Mouse (Mus musculus): ENCODE measurements around the gene Myh9.

The Myh9 gene

DNA sequence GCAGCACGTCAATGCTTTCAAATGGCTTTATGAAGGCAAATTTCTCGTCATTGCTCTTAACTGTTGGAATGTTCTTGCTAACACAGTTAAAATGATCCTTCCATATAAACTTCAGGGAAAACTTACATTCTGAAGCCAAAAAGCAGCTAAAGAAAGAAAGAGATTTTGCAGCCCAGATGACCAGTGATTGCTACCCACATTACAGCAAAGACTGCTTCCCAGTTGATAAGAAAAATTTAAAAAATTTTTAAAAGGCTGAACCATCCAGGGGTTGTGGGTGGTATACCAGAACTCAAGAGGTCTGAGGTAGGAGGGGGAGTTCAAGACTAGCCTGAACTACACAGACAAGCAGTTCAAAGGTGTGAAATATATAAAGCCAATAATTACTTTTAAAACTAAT is 1.1 kb upstream of the Myh9 start:
- no peak for DNase-seq (ENCODE audit: low read depth, low spot score)

DNA sequence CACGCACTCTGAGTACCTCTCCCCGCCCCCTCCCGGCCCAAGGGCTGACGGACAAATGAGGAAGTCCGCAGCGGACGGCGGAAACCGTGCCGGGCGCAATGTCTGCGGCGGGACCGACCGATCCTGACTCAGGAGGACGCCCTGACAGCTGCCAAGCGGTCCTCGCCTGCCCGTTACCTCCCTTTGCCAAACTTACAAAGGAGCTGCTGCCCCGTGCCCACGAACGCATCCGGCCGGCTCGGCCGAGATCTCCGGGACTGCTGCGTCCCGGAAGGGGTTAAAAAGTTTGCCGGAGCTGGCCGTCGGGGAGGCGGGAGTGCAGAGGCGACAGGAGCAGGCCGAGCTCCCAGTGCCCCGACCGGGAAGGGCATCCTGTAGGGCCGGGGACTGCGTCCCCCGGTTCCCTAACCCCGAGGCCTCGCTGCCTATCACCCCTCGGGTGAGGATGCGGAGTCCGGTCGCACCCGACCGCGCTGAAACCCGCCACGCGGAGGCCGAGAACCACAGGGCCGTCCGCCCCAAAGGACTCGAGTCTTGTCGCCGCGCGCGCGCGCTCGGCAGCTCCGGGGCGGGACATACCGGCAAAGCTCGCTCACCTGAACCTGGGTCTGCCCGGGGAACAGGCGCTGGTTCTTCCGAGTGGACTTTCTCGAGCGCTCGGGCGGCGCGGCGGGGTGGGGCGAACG is 471 bp downstream of the Myh9 start:
- no peak for DNase-seq (ENCODE audit: low read depth, low spot score)

DNA sequence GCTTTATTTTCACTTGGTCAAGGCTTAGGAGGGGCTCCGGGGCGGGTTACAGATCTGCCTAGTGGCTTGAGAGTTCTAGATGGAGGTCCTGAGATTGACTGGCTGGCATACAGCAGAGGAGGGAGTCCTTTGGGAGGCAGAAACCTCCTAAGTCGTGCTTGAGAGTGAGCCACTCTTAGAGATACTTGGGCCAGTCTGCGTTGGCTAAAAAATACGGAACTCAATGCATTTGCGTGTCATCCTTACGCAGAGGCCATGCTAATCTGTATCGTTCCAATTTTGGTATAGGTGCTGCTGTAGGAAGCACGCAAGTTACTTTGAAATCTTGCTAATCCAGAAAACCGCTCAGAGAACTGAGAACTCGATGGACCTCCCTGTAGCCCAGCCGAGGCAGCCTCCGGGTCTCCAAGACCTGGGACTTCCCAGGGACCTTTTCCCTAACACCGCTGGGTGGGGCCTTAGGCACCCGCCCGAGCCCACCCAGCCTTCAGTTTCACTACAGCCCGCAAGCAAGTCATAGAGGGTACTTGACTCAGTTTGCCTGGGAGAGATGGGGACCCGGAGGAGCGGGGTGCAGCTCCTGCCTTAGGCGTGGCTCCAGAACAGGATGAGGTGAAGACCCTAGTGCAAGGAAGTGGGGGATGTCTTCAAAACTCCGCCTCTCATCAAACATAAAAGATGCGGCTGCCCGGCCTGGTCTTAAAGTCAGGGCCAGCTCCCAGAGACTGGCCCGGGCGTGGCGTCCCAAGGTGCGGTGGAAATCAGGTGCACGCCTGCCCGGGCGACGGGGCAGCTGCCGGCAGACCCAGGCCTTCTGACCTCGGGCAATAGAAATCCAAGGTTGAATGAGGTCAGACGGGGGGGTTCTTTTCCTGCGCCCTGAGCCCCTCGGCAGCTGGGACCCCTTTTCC is 1.3 kb downstream of the Myh9 start:
- DNase-seq (ENCODE audit: low read depth, low spot score), result no peak

DNA sequence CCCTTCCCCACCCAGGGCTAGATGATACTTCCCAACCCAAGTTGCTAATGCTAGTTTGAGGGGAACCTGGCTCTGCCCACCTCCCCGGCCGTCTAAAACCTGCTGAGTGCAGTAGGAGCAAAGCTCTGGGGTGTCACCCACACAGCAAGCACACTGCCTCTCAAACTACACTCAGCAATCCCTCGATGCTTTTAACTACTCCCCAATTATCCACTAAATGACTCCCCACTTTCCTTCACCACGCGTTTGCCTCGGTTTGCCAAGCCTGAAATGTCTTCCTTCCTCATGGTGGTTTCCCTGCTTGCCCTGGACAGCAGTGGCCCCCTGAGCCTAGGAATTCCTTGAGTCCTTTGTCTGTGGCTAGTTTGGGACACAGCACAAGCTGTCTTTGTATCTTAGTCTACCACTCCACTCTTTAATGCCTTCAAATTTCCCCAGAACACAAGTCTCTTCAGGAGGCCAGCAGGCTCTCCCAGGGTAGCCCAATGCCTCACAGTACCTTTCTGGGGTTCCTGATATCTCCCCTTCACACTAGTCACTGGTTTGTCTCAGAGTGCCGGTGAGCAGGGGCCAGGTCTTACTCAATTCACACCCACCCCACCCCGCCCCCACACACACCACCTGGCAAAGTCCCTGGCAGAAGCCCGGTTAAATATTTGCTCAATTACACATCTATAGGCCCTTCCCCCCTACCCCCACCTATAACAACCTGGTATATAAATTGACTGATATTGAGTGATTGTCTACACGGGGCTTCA is 2.3 kb downstream of the Myh9 start:
- DNase-seq (ENCODE audit: low read depth, low spot score), result no peak

DNA sequence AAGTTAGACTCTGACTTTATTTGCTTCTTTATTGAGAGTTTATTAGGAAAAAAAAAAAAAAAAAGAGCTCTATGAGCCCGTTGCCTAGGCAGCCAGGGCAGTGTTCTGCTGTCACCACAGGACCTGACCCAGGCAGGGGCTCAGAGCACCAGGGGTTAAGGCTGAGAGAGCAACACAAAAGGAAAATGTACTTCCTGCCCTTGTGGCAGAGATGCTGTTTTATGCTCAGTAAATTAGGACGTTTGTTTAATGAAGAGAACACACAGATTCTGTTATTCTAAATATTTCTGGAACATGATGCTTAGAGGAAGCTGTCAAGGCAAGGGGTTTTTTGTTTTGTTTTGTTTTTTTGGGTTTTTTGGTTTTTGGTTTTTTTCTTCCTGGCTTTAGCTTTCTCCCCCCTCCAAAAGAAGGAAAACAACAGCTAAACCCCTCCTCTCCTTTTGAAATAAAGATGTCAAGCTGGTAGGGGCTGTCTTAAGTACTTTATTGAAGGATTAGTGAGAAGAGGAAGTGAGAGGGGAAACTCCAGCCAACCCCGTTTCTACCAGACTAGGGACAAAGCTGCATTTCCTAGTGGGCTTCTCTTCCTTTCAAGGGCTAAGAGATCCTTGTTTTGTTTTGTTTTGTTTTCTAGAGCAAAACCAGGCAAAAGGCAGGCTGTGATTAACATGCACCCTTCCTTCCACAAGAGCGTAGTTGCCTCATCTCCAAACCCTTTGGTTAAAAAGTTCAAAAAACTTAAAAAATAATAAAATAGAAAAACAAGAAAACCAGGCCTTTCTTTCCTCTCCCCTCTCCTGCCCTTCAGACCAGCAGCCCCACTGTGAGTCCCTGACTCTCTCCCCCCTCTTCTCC is 3.2 kb downstream of the Myh9 start:
- DNase-seq (ENCODE audit: low read depth, low spot score), result no peak

DNA sequence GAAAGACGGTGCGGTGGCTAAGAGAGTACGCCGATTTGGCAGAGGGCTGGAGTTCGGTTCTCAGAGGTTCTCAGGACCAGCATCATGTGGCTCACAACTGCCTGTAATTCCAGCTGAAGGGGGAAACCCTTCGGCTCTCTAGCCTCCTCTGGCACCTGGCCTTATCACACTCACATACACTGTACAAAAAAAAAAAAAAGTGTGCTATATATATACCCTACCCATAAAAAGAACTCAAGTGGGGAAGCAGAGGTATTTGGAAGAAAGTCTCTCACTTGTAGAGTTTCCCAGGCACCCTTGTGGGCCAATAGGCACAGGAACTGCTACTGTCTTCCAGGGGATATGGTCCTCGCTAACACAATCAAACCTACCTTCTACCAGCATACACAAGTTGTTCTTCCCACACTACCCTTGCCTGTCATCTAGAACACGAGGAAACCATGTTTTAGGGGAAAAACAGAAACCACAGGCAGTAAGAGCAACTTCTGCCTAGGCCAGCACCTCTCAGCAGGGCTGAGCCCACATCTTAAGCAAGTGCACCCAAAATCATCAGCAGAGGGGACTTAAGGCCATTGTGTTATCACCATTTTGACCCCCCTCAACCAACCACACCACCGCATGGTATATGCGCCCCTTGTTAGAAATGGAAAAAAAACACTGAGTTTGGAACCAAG is 4.4 kb downstream of the Myh9 start:
- DNase-seq (ENCODE audit: low read depth, low spot score), result no peak

DNA sequence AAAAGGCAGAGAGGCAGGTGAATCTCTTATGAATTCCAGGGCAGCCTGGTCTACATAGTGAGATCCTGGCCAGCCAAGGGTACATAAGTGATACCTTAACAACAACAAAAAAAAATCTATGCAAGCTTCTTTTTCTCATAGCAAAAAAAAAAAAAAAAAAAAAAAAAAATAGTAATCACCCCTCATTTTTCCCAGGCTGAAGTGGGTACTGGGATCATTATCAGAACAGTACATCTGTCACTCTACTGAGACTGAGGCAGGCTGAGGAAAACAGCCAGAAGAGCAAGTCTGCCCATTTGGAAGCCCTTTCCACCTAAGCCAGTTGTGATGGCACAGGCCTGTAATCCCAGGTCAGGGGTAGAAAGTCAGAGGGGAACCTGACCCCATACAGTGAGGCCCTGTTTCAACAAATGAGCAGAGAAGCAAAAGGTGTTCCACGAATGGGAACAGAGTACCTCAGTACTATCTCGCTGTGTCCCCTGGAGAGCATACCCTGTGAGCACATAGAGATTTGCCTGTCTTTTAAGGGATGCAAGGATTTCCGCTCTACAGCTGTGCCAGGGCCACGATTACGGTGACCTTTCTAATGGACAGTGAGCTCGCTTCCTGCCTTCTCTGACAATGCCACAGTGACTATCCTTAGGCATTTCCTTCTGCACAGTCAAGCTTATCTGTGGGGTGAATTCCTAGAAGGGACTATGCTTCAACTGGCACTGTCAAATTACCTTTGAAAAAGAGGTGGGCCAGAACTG is 5.1 kb downstream of the Myh9 start:
- DNase-seq (ENCODE audit: low read depth, low spot score), result no peak

DNA sequence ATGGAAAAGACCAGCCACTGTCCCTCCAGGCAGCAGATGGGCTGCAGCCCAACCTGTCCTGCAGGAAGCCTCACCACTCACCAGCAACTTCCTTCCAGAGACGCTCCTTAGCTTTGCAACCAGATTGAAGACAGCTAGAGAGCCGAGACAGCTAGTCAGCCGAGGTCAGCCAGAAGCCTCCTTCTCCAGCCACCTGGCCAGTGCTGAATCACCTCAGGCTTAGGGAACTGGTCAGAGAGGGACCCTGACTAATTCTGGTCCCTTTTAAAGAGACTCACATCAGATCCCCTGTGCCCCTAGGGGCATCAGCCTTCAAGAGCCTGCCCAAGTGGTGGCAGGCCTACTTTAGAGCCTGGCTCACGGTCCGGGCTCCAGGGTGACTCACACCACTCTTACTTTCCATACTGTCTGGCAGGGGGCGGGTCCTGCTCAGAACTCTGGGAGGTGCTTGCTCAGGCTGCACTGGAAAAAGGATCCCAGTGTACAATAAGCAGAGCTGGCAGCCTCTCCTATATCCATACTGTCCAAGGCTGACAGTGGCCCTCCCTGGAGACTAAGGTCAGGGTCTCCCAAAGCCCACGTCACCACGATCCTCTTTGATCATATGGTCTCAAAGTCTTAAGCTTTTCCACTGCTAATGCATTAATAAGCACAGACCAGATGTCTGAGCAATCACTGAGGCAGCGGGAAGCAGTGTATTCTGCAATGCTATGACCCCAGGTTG is 5.9 kb downstream of the Myh9 start:
- DNase-seq (ENCODE audit: low read depth, low spot score), result no peak

DNA sequence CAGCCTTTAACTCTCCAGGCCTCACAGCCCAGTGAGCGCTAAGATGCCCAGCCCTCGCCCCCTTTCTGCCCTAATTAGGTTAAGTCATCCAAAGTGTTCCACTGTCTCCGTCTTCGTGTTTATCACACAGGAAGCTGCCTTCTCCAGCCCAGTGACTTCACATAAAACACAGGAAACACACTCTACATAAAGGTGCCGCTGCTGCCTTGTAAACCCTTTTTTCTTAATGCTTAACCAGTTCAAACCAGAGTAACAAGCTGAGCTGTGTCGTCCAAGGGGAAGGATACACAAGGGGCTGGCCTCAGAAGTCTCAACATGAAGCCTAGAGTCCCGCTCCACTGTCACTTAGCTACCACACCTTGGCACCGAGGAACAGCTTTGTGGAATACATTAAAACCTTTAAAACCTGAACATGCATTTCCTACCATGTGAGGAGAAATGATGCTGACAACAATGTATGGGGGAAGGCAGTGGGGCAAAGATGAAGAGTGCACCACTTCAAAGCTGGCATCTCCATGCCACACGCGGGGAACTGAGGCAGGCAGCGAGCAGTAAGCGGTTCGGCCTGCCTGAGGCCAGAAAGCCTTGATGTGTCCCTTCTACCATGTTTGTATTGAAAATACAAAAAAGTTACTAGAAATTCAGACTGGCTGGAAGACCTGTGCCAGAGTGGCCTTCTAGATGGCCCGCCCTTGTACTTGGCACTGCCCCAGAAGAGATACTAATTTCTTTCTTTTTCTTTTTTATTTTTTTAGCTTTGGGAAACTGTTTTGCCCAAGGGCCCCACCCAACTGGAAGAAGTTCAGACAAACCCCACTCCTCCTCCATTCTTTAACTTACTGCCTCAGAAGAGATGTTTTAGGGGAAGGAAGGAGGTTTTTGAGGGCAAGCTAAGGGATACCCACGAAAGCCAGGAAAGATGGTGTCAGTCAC is 7.4 kb downstream of the Myh9 start:
- DNase-seq (ENCODE audit: low read depth, low spot score), result no peak

DNA sequence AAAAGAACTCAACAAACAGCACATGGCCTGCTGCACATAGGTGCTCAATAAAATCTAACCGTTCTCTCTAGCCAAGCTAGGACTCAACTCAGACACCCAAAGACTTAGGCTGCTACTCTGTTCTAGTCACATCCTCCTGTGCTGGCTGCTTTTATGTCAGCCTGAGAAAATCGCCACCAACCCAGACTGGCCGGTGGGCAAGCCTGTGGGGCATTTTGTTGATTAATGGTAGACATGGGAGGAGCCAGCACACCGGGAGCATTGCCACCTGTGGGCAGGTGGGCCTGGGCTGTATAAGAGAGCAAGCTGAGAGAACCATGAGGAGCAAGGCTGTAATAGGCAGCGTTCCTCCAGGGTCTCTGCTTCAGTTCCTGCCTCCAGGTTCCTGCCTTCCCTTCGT is 8.2 kb downstream of the Myh9 start:
- no peak for DNase-seq (ENCODE audit: low read depth, low spot score)

DNA sequence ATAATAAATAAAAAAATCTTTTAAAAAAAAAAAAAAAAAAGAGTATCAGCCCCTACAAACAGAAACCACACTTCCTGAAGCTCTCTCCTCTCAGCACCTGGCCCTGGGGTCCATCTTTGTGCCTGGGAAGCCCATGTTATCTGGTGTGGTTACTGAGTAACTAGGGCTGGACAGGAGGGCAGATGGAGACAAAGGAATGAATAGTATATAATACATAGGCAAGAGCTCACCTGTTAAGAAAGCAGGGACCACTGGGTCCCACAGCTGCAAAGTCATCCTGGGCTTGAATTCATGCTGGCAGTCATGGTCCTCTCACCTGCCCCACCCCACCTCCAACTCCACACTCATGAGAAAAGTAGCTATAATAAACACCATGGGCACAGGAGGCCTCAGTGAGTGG is 8.9 kb downstream of the Myh9 start:
- DNase-seq (ENCODE audit: low read depth, low spot score), result no peak

DNA sequence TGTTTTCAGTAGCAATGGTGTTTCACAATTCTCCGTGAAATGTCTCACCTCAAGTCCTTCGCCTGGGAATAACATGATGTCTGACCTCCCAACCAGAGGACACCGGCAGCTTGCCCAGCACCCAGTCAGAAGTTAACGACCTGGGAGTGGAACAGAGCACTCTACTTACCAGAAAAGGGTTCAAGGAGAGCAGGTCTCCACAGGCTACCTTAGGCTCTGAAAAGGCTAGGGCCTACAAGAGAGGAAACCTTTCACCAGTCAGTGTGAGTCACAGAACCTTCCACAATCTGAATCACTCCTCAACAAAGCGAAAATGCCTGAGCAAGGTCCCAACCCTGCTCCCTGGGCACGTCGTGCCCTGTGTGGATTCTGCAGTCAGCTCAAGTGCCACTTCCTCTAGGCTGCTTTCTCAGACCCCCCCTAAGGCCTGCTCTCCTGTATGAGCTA is 9.5 kb downstream of the Myh9 start:
- no peak for DNase-seq (ENCODE audit: low read depth, low spot score)

DNA sequence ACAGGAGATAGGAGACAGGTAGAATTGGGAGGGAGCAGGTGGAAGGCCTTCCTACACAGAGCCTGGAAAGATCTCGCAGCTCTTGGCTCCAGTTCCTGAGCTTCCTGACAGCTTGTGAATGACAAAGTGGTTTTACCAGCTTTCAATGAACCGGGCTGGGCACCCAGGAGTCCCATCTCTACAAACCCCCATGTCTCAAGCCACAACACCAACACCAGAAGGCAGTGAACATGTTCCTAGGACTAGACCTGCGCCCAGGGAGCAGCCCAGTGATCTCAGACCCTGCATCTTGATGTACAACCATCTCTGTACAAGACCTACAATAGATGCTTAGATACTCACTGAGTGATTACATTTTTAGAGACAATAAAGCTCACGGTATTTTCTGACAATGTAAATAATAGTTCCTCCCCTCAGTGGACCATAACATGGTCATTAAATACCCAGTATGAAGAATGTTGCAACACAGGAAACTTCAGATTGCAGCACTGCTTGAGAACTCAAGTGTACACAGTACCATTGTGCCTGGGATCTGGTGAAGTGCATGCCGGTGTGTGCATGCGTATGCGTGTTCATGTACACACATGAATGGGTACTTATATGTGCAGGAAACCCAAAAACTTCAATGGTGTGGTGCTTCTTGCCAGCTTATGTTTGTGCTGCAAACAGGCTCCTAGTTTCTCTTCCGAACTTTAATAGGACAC is 10.1 kb downstream of the Myh9 start:
- DNase-seq (ENCODE audit: low read depth, low spot score), result no peak

DNA sequence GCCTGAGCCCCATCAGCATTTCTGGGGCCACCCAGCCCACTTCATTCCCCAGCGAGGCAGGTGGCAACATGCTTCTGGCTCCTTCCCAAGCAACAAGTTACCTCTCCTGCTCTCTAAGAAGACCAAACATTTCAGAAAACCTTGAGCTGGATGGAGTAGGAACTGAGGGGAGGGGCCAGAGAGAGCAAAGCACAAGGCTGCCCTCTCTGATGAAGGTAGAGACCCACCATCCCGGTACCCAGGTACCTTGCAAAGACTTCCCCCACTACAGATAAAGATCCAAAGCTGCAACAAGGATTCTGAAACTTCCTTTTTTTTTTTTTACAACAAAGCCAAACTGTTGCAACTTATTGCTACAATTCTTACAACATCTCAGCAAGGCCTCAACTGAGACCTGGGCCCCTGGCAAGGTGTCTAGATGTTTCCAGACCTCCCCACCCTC is 10.8 kb downstream of the Myh9 start:
- no peak for DNase-seq (ENCODE audit: low read depth, low spot score)

DNA sequence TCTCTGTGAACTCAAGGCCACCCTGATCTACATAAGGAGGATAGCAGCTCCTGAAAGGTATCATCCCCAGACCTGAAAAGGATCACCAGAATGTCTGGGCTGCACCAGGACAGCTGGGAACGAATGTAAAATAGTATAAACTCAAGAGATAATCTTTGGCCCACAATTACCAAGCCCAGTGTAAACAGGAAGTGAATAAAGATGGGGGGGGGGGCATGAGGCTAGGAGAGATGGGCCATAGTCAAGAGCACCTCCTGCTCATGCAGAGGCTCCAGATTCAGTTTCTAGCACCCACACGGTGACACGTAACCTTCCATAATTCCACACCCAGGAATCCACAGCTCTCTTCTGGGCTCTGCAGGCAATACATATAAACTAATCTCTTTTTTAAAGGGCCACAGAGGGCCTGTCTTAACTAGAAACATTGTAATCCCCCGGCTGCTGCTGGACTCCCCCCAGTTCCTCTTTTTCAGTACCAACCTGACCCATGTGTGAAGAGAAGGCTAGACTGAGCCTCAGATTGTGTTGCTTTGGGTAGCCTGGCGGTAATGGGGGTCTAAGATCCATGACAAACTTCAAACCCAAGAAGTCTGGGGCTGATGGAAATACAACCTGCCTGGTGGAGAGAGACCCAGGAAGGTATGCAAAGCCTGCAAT is 11.4 kb downstream of the Myh9 start:
- no peak for DNase-seq (ENCODE audit: low read depth, low spot score)

DNA sequence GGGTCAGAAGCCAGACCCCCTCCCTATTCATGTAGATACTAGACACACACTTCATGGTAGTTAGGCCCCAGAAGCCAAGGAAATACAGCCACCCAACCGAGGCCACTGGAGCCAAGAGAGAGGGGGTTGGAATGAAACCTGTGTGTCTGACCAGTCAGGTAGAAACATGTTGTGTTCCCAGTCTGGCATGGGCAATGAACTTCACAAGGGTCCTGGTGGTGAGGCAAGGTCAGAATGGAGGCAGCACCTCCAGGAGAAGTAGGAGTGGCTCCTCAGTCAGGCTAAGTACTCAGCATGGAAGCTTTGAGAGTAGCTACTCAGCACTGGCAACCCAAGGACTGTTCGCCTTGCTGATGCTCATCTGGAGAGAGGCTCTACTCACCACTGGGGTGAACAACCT is 12.4 kb downstream of the Myh9 start:
- DNase-seq (ENCODE audit: low read depth, low spot score), result no peak

DNA sequence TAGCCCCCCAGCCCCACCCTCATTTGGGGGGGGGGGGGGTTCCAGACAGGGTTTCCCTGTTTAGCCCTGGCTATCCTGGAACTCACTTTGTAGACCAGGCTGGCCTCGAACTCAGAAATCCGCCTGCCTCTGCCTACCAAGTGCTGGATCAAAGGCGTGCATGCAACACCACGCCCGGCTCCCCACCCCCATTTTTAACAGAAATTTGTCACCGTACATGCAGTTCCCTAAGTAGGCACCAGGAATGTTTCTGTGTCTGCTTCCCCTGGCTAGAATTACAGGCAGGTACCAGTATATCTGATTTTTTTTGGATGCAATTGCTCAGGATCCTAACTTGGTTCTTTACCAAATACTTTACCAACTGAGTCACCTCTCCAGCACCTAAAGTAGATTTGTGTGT is 13.1 kb downstream of the Myh9 start:
- no peak for DNase-seq (ENCODE audit: low read depth, low spot score)

Measured in embryo, embryonic 11.5 days (tissue).